15 mouse cellular contexts compared by ENCODE assay signal in the genomic region with DNA sequence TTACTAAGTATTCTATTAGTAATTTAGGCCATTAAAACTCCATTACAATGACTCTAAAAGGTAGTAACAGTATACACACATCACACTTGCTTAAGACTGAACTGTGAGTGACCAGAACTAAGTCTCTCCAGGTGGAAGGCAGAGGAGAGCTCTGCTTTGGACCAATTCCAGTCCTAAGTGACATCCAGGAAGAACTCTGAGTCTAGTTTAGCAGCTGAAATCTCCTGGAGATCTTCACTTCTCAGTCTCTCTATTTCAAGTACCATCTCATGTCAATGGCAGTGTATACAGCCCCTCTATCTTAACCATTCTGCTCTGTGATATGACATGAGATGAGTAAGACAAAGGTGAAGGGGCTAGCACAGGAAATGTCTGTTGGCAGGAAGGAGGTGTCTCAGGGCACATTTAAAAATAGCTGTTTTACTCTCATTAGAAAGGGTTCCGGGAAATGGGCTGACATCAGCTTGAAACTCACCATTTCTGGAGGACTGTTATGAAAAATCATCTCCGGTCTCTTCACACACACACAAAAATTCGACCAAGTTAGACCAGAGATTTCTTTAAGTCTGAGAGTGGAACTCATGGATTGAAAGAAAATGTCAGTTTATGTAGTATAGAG. TPM values are rescaled to one million over a fixed set of nuclear protein-coding genes. Genes with fewer than 3 reads are reported as not detected.
DNase-seq lines count a peak whose midpoint lies in the region; ATAC-seq and TF ChIP-seq lines count a peak whose summit lies in the region.
"Had no signal": no experiment of that assay in that cellular context is flagged by ENCODE, and none has a peak within 500 bp of the region (broad histone marks: within the 10 kb centered on the region; RNA-seq: fewer than 3 reads in every experiment).

No protein-coding gene starts in this region.

- H3K4me3 ChIP-seq in heart, embryonic 16.5 days (ENCODE audit: low read length), result no peak overlapping the region
- H3K4me3 ChIP-seq in lung, embryonic 16.5 days (ENCODE audit: low read length), result no peak overlapping the region
- H3K4me3 ChIP-seq in kidney, postnatal 0 days (replicated peaks; ENCODE audit: low read depth, low read length), result no peak overlapping the region
- no peak overlapping the region for H3K4me3 ChIP-seq in cerebellum, adult 2 months (replicated peaks; ENCODE audit: insufficient read depth, low read depth, low read length)
- H3K4me3 ChIP-seq: embryonic facial prominence, embryonic 12.5 days; midbrain, embryonic 12.5 days had no signal

- no peak overlapping the region for H3K4me2 ChIP-seq in heart, embryonic 16.5 days (ENCODE audit: low read depth, low read length)
- no peak overlapping the region for H3K4me2 ChIP-seq in lung, embryonic 16.5 days (ENCODE audit: low read depth, low read length)
- H3K4me2 ChIP-seq in kidney, postnatal 0 days (ENCODE audit: low read length), result no peak overlapping the region
- H3K4me2 ChIP-seq: embryonic facial prominence, embryonic 12.5 days; midbrain, embryonic 12.5 days had no signal

- TF ChIP-seq CTCF in kidney, postnatal 0 days (IDR thresholded peaks at IDR 0.05; ENCODE audit: low read depth), result no peak
- TF ChIP-seq CTCF in cerebellum, adult 2 months (IDR thresholded peaks at IDR 0.05; ENCODE audit: borderline replicate concordance, insufficient read depth, low read depth, low read length), result no peak

- no peaks in the 10 kb centered on the region; the same call in 1 of the 2 replicates for H3K36me3 ChIP-seq in heart, embryonic 16.5 days (ENCODE audit: control insufficient read depth, insufficient read depth)
- H3K36me3 ChIP-seq in lung, embryonic 16.5 days (ENCODE audit: control insufficient read depth, insufficient read depth, low read length), result 0 out of 2 replicates have a peak, but pooled peaks cover 2% of the 10 kb centered on the region
- no peaks in the 10 kb centered on the region for H3K36me3 ChIP-seq in kidney, postnatal 0 days (ENCODE audit: insufficient read depth, low read length)
- H3K36me3 ChIP-seq: embryonic facial prominence, embryonic 12.5 days; midbrain, embryonic 12.5 days had no signal

- DNase-seq in heart, postnatal 14 days, result no peak
- DNase-seq in lung, postnatal 4 days, result no peak
- DNase-seq in kidney, postnatal 0 days (ENCODE audit: low spot score), result peak; percentile 47
- DNase-seq in cerebellum, adult 2 months, result no peak
- DNase-seq: adrenal gland, adult 2 months; lung, postnatal 10 days had no signal

- H3K9me3 ChIP-seq in heart, embryonic 16.5 days (replicated peaks; ENCODE audit: control insufficient read depth, low read length), result no peaks in the 10 kb centered on the region
- H3K9me3 ChIP-seq in lung, embryonic 16.5 days (ENCODE audit: control insufficient read depth, low read length), result no peaks in the 10 kb centered on the region
- no peaks in the 10 kb centered on the region for H3K9me3 ChIP-seq in kidney, postnatal 0 days (replicated peaks; ENCODE audit: low read length)
- H3K9me3 ChIP-seq: embryonic facial prominence, embryonic 12.5 days; midbrain, embryonic 12.5 days had no signal

- no peaks in the 10 kb centered on the region for H3K4me1 ChIP-seq in heart, embryonic 16.5 days (ENCODE audit: control insufficient read depth, insufficient read depth, low read length)
- H3K4me1 ChIP-seq in lung, embryonic 16.5 days (replicated peaks; ENCODE audit: control insufficient read depth, insufficient read depth, low read length), result no peaks in the 10 kb centered on the region
- H3K4me1 ChIP-seq in kidney, postnatal 0 days (replicated peaks; ENCODE audit: insufficient read depth, low read length), result no peaks in the 10 kb centered on the region
- H3K4me1 ChIP-seq in cerebellum, adult 2 months (ENCODE audit: control insufficient read depth, insufficient read depth, low read length), result no peaks in the 10 kb centered on the region; the same call in 1 of the 2 replicates
- H3K4me1 ChIP-seq: embryonic facial prominence, embryonic 12.5 days; midbrain, embryonic 12.5 days had no signal

- WGBS in heart, embryonic 16.5 days, result 53% methylated on average over 3 of the region's 3 CpGs
- WGBS in lung, embryonic 16.5 days, result 37% methylated on average over 3 of the region's 3 CpGs
- WGBS in kidney, postnatal 0 days, result 67% methylated on average over 3 of the region's 3 CpGs
- 65% methylated on average over 3 of the region's 3 CpGs for WGBS in cerebellum, adult 2 months

- ATAC-seq in heart, embryonic 16.5 days (replicated peaks; ENCODE audit: extremely low read depth, insufficient read depth, low FRiP score), result 0 out of 2 replicates have a peak, but pooled peaks have one; percentile 25
- no peak for ATAC-seq in lung, embryonic 16.5 days (ENCODE audit: low read depth)
- peak; percentile 56 for ATAC-seq in CD4-positive, CD25-positive, alpha-beta regulatory T cell, adult 4 months
- ATAC-seq in kidney, postnatal 0 days (replicated peaks; ENCODE audit: low FRiP score, low read depth), result no peak
- ATAC-seq in frontal cortex, adult (ENCODE audit: low TSS enrichment), result no peak
- ATAC-seq: intestine, embryonic 16.5 days; Patski had no signal

- H3K27me3 ChIP-seq in heart, embryonic 16.5 days (ENCODE audit: control insufficient read depth, insufficient read depth, low read length), result no peaks in the 10 kb centered on the region
- no peaks in the 10 kb centered on the region for H3K27me3 ChIP-seq in lung, embryonic 16.5 days (ENCODE audit: control insufficient read depth, insufficient read depth, low read depth, low read length)
- H3K27me3 ChIP-seq in kidney, postnatal 0 days (ENCODE audit: insufficient read depth, low read length), result no peaks in the 10 kb centered on the region
- H3K27me3 ChIP-seq in cerebellum, adult 2 months (ENCODE audit: control insufficient read depth, insufficient read depth, low read length), result no peaks in the 10 kb centered on the region
- H3K27me3 ChIP-seq: embryonic facial prominence, embryonic 12.5 days; midbrain, embryonic 12.5 days; Patski had no signal

- TF ChIP-seq POLR2A in cerebellum, adult 2 months (IDR thresholded peaks at IDR 0.05; ENCODE audit: borderline replicate concordance, insufficient read depth, low read length), result no peak

- H3K27ac ChIP-seq in heart, embryonic 16.5 days (ENCODE audit: low read length), result peak overlapping the region; percentile 51; the same call in 1 of the 2 replicates
- H3K27ac ChIP-seq in lung, embryonic 16.5 days (ENCODE audit: low read length), result peak overlapping the region; percentile 29; the same call in 1 of the 2 replicates
- H3K27ac ChIP-seq in kidney, postnatal 0 days, result no peak overlapping the region
- no peak overlapping the region for H3K27ac ChIP-seq in cerebellum, adult 2 months (ENCODE audit: insufficient read depth, low read length)
- H3K27ac ChIP-seq: embryonic facial prominence, embryonic 12.5 days; midbrain, embryonic 12.5 days had no signal

- no peak overlapping the region for H3K9ac ChIP-seq in heart, embryonic 16.5 days (ENCODE audit: low read length)
- H3K9ac ChIP-seq in lung, embryonic 16.5 days (ENCODE audit: low read length), result no peak overlapping the region
- H3K9ac ChIP-seq in kidney, postnatal 0 days (ENCODE audit: low read depth, low read length), result no peak overlapping the region
- H3K9ac ChIP-seq: embryonic facial prominence, embryonic 12.5 days; midbrain, embryonic 12.5 days had no signal

- intact Hi-C loops in heart, postnatal 14 days (cut with DNase I), result no loop called here

RNA-seq across cellular contexts. Expression of a gene that starts 2.8 kb away (rescaled TPM):
- polyA plus RNA-seq in heart, embryonic 16.5 days (2015; fragmentation: Nextera tagmentation; extraction: Ambion mirVana), result 35.8 and 37.0 TPM in 2 replicates
- total RNA-seq in heart, postnatal 14 days (2021), result 10 to 100 TPM; 32.2 to 42.6 TPM
- 53.8 and 58.5 TPM in 2 replicates for polyA plus RNA-seq in lung, embryonic 16.5 days (2015; fragmentation: Nextera tagmentation; extraction: Ambion mirVana)
- 1,000 to 10,000 TPM; 1,771 to 1,850 TPM for polyA plus RNA-seq in CD4-positive, CD25-positive, alpha-beta regulatory T cell, adult 4 months (2017; shearing (Covaris generic))
- polyA plus RNA-seq in kidney, postnatal 0 days (2015; fragmentation: Nextera tagmentation; extraction: Ambion mirVana), result 71.3 and 75.4 TPM in 2 replicates
- polyA plus RNA-seq in cerebellum, adult 2 months (2012; rRNA removed), result 0.54 and 0.74 TPM in 2 replicates

RNA-seq across cellular contexts. Expression of a gene that starts 5.7 kb away (rescaled TPM):
- 8.6 and 17.5 TPM in 2 replicates for polyA plus RNA-seq in heart, embryonic 16.5 days (2015; fragmentation: Nextera tagmentation; extraction: Ambion mirVana)
- 1 to 10 TPM; 4.2 to 6.4 TPM for total RNA-seq in heart, postnatal 14 days (2021)
- 14.2 and 14.6 TPM in 2 replicates for polyA plus RNA-seq in lung, embryonic 16.5 days (2015; fragmentation: Nextera tagmentation; extraction: Ambion mirVana)
- polyA plus RNA-seq in CD4-positive, CD25-positive, alpha-beta regulatory T cell, adult 4 months (2017; shearing (Covaris generic)), result 100 to 1,000 TPM; 302 to 342 TPM
- polyA plus RNA-seq in kidney, postnatal 0 days (2015; fragmentation: Nextera tagmentation; extraction: Ambion mirVana), result 13.7 and 15.2 TPM in 2 replicates
- 0.86 and 0.98 TPM in 2 replicates for polyA plus RNA-seq in cerebellum, adult 2 months (2012; rRNA removed)

RNA-seq across cellular contexts. Expression of a gene that starts 26.4 kb away (rescaled TPM):
- 42.5 and 46.8 TPM in 2 replicates for polyA plus RNA-seq in heart, embryonic 16.5 days (2015; fragmentation: Nextera tagmentation; extraction: Ambion mirVana)
- total RNA-seq in heart, postnatal 14 days (2021), result 10 to 100 TPM; 48.0 to 53.9 TPM
- polyA plus RNA-seq in lung, embryonic 16.5 days (2015; fragmentation: Nextera tagmentation; extraction: Ambion mirVana), result 50.6 and 54.7 TPM in 2 replicates
- polyA plus RNA-seq in CD4-positive, CD25-positive, alpha-beta regulatory T cell, adult 4 months (2017; shearing (Covaris generic)), result 1,000 to 10,000 TPM; 1,247 to 1,551 TPM
- polyA plus RNA-seq in kidney, postnatal 0 days (2015; fragmentation: Nextera tagmentation; extraction: Ambion mirVana), result 60.1 and 60.6 TPM in 2 replicates
- 4.1 and 4.6 TPM in 2 replicates for polyA plus RNA-seq in cerebellum, adult 2 months (2012; rRNA removed)
- polyA plus RNA-seq: Patski had no signal

RNA-seq across cellular contexts. Expression of a gene that starts 34.5 kb away (rescaled TPM):
- 1.9 and 2.4 TPM in 2 replicates for polyA plus RNA-seq in heart, embryonic 16.5 days (2015; fragmentation: Nextera tagmentation; extraction: Ambion mirVana)
- 10 to 100 TPM in 1 of 2 experiments, 1 to 10 TPM in 1; 8.6 to 11.0 TPM for total RNA-seq in heart, postnatal 14 days (2021)
- 5.9 and 6.1 TPM in 2 replicates for polyA plus RNA-seq in lung, embryonic 16.5 days (2015; fragmentation: Nextera tagmentation; extraction: Ambion mirVana)
- polyA plus RNA-seq in CD4-positive, CD25-positive, alpha-beta regulatory T cell, adult 4 months (2017; shearing (Covaris generic)), result 100 to 1,000 TPM; 149 to 213 TPM
- 4.2 and 4.5 TPM in 2 replicates for polyA plus RNA-seq in kidney, postnatal 0 days (2015; fragmentation: Nextera tagmentation; extraction: Ambion mirVana)
- 1.3 TPM in 2 replicates for polyA plus RNA-seq in cerebellum, adult 2 months (2012; rRNA removed)

RNA-seq across cellular contexts. Expression of a gene that starts 36.8 kb away (rescaled TPM):
- 2.3 and 5.2 TPM in 2 replicates for polyA plus RNA-seq in heart, embryonic 16.5 days (2015; fragmentation: Nextera tagmentation; extraction: Ambion mirVana)
- total RNA-seq in heart, postnatal 14 days (2021), result 1 to 10 TPM; 3.5 to 7.9 TPM
- 3.6 and 4.6 TPM in 2 replicates for polyA plus RNA-seq in lung, embryonic 16.5 days (2015; fragmentation: Nextera tagmentation; extraction: Ambion mirVana)
- polyA plus RNA-seq in CD4-positive, CD25-positive, alpha-beta regulatory T cell, adult 4 months (2017; shearing (Covaris generic)), result 10 to 100 TPM; 62.5 to 69.5 TPM
- polyA plus RNA-seq in kidney, postnatal 0 days (2015; fragmentation: Nextera tagmentation; extraction: Ambion mirVana), result 2.7 and 3.2 TPM in 2 replicates
- 0.93 TPM in 1 of 2 replicates, not detected in the other for polyA plus RNA-seq in cerebellum, adult 2 months (2012; rRNA removed)
- total RNA-seq: left cerebral cortex, postnatal 36 days had no signal
- polyA plus RNA-seq: adrenal gland, adult 2 months; embryonic facial prominence, embryonic 12.5 days; midbrain, embryonic 12.5 days; Patski had no signal

Comparison
In these comparisons a context has a peak if more than half of its experiments do, and no peak if none do; other contexts are left out.
1. ATAC-seq: peak in heart, embryonic 16.5 days (single experiment) and CD4-positive, CD25-positive, alpha-beta regulatory T cell, adult 4 months (single experiment); none in lung, embryonic 16.5 days (single experiment), kidney, postnatal 0 days (single experiment) and frontal cortex, adult (single experiment).
2. H3K27ac ChIP-seq: peak in heart, embryonic 16.5 days (single experiment) and lung, embryonic 16.5 days (single experiment); none in kidney, postnatal 0 days (single experiment) and cerebellum, adult 2 months (single experiment).
3. RNA of a gene that starts 2.8 kb away (polyA plus RNA-seq): 1,771 to 1,850 TPM in CD4-positive, CD25-positive, alpha-beta regulatory T cell, adult 4 months; 71.3 to 75.4 TPM in kidney, postnatal 0 days, 53.8 to 58.5 TPM in lung, embryonic 16.5 days, 35.8 to 37.0 TPM in heart, embryonic 16.5 days and 0.54 to 0.74 TPM in cerebellum, adult 2 months; every median in the first group is over 10 times any median in the second.
4. RNA of a gene that starts 5.7 kb away (polyA plus RNA-seq): 302 to 342 TPM in CD4-positive, CD25-positive, alpha-beta regulatory T cell, adult 4 months; 8.6 to 17.5 TPM in heart, embryonic 16.5 days, 13.7 to 15.2 TPM in kidney, postnatal 0 days, 14.2 to 14.6 TPM in lung, embryonic 16.5 days and 0.86 to 0.98 TPM in cerebellum, adult 2 months; every median in the first group is over 10 times any median in the second.
5. RNA of a gene that starts 26.4 kb away (polyA plus RNA-seq): 1,247 to 1,551 TPM in CD4-positive, CD25-positive, alpha-beta regulatory T cell, adult 4 months; 60.1 to 60.6 TPM in kidney, postnatal 0 days, 50.6 to 54.7 TPM in lung, embryonic 16.5 days, 42.5 to 46.8 TPM in heart, embryonic 16.5 days and 4.1 to 4.6 TPM in cerebellum, adult 2 months; every median in the first group is over 10 times any median in the second.